Mouse (Mus musculus) lung, adult 18-20 months (tissue): Measurements from ENCODE around the gene Atp6v1g2.

ENCODE experiments used
- DNase-seq, 2 experiments: peaks; one replicate each; pipeline ENCODE4 v3.0.0; 2022; ENCODE audit warnings: mixed read lengths in 2 of 2

The Atp6v1g2 gene

DNA sequence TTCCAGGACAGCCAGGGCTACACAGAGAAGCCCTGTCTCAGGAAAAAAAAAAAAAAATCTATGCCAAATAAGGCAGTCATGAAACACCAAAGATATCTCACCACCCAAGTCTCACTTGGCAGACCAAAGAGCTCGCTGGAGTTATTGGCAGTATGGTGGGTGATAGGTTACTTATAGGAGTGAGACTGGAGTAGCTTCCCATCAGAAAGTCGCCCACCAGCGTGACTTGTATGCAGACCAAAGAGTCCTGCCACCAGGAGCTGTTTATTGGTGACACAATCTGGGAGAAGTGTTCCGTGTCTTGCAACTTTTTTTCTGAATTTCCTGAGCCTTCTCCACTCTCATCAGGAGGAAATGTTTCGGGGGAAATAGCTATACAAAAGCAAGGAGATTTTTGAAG lies 6.2 kb downstream of the Atp6v1g2 start:
- DNase-seq, result no peak

DNA sequence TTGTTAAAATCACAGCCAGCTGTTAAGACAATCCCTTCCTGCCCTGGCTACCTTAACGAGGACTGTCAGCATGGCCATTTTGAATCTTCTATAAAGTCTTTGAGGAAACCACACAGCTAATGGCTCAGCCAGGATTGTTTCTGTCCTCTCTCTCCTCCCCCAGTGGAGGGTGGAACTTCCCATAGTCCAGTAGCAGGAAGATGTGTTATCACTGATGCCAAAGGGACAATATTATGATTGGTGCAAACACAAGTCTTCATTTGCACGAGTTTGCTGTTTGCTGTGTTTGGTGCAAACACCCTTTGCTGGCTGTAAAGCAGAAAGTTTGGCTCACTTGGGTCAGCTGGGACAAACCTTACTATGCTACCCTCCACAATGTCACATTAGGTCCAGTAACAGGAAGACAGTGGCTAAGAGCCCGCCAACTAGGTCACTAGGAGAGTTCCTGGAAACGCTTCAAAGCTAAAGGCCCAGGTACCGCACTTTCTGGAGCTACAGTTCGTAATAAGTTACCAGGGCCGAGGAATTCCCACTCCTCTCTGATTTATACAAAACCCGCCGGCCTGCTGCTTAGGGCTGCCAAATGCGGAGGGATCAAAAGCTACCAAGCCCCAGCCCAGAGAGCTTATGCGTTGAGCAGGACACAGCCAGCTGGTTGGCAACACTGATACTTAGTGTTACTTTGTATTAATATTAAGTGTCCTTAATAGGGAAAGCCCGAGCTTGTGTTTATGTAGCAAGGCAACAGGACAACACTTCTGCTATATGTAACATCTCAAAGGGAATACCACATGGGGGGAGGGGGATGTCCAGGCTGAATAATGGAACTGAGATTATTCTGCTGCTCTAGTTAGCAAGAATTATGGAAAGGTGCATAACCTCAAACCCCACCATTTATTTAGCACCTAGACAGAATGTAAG lies 7.2 kb downstream of the Atp6v1g2 start:
- no peak for DNase-seq

DNA sequence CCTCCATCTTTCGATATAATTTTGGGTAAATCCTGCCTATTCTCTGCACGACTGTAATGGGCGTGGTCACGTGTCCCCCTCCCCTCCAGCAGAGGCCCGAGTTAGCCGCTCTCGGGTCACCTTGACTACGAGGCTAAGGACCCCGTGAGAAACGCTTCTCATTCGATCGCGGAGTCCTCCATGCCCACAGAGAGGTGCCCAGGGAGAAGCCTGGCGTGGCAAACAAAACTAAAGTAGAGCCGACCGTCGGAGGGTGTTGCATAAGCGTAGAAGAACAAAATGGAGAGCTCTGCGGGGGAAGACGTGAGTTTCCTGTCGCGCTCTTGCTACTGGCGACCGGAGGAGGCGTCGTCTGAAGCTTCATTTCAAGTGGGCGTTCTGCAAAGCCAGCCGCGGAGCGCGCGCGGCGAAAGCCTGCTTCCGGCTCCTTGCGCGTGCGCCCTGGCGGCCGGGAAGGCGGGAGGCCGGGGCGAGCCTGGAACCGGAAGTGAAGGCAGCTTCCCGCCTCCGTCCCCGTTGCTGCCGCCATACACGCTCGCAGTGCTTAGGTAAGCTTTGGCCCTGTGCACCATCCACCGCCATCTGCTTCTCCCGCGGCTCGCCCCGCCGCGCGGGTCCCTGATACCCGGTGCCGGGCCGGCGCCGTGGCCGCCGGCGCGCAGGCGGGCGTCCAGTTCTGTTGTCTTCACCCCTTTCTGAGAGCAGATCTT lies 8.0 kb downstream of the Atp6v1g2 start, which contains the start of gene Ddx39b:
Gene Ddx39b, plus strand, starts transcription at position 442 of the 710 bp plus-strand sequence.
- peak; percentile 96 to 97 for DNase-seq

DNA sequence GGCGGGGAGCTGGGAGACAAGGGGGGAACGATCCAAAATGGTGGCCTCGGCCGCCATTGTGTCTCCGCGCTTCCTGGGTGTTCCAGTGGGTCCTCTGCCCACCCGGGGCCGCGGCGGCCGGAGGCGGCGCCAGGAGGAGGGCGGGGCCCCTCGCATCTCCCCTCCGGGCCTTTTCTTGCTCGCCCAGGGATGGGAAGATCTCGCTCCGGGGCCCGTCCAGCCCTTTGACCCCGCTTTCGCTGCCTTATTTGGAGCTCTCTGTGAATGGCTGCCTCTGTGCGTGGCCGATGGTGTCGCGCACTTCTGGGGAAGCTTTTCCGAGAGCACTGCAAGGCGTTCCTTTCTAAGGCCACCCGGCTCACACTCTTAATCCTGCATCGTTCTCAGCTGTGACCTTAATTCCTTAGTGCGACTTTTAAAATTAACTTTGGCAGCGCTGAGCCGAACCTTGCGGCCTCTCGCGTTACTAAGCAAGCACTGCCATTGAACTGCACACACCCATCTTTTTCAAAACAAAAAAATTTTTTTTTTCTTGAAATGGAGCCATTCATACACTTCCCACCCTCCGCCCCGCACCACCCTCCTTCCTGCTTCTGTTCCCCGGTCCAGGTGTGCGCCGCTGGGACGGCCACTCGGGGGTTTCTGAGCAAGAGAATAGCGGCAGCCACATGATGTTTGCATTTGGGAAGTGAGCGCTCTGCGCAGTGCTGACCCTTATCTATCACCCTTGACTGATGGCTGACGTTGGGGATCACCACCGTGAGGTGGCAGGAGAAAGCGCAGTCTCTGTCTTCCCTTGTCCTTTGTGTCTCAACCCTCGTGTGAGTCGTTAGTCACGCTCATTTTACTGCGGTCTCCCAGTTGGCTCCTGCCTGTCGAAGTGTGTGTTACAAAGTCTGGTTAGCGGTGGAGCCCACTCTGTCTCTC lies 8.8 kb downstream of the Atp6v1g2 start:
- peak; percentile 76 to 81 for DNase-seq

DNA sequence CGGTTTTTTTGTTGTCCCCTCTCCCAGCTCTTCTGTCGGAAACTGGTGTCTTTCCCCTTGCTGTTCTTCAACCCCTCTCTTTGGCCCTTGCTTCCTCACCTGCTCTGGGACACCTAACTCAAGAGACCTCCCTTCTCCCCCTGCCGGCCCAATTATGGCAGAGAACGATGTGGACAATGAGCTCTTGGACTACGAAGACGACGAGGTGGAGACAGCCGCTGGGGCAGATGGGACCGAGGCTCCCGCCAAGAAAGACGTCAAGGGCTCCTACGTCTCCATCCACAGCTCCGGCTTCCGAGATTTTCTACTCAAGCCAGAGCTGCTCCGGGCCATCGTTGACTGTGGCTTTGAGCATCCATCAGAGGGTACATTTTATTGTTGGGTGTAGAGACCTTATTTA lies 9.6 kb downstream of the Atp6v1g2 start:
- DNase-seq, result peak in 1 of 2 experiments; percentile 54

DNA sequence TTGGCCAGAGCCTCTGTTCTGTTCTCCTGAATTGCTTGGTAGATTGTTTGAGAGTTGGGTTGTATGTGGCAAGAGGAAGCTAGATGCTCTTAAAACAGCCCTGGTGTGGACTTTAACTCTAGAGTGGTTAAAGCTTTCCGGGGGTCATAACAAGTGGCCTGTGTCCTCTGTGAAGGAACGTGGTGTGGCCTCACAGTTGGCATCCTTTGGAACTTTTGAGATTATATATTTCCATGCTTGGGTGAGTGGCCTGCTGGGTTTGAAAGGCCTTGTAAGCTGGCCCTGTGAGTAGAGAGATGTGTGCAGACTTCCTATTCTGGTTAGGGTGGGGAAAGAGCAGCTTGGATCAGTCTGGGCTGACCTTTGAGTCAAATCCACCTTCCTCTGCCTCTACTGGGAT lies 11.5 kb downstream of the Atp6v1g2 start:
- DNase-seq, result no peak

DNA sequence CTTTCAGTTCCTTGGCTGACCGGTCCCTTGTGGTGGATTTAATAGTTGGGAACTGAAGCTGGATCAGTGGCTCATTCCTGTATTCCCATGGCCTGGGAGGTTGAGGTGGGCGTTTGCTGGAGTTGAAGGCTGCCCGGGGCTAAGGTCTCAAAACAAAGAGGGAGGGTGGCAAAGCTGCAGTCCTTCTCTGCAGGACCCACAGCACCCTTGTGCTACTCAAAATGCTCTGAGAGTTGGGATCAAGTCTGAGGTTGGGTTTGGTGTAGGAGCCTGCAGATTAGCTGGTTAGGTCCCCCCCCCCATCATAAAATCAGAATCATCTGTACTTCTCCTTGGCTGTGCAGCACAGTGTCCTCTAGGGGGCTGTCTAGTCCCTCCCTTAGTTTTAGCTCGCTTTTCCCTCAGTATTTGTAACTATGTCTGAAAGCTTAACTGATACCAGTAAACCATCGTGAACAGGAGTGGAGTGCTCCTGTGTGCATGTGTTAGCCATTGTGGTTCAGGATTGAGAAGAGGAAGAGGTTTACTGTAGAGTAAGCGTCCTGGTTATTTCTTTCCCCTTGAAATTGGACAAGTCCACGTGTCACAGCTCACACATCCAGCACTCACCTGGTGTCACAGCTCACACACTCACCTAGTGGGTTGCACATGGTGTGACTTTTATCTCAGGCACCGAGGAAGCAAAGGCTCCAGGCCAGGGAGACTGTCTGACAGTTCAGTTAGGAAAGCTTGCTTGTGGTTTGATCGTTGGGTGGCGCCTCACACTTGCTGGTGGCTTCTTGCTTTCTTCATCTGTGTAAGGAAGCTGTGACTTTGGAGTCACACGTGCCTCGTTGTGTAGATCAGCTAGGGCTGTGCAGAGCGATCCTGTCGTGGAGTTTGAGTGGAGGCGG lies 12.5 kb downstream of the Atp6v1g2 start:
- peak in 1 of 2 experiments; percentile 15 for DNase-seq

DNA sequence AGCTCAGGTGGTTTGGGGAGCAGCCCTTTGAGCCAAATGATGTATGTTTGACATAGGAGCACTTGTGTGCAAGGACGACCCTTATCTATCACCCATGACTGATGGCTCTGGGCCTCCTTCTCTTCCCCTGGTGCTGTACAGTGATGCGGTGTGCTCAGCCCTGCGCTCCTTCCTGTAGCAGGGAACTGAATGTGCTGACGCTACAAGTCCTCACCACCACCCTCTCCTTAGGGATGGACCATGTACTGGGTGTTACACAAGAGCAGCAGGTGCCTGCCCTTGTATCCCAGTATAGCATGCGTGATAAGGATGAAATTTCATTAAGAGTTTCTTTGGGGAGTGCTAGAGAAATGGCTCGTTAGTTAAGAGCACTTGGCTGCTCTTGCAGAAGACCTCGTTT lies 13.7 kb downstream of the Atp6v1g2 start:
- DNase-seq, result peak; percentile 17 to 46

DNA sequence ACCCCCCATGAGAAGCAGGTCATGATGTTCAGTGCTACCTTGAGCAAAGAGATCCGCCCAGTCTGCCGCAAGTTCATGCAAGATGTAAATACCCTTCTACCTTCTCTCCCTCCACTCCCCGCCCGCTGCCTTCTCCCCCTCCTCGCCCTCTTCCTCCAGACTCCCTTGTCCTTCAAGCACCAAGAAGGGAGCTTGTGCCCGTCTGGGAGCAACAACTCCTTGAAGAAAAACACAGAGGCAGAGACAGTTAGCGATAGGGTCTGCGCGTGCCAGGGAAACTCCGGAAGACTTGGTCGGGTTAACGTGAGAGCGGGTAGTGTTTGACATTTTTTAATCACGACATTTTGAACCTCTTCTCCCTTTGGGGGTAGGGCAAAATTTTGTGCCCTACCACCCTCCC lies 15.5 kb downstream of the Atp6v1g2 start:
- DNase-seq, result peak in 1 of 2 experiments; percentile 8

DNA sequence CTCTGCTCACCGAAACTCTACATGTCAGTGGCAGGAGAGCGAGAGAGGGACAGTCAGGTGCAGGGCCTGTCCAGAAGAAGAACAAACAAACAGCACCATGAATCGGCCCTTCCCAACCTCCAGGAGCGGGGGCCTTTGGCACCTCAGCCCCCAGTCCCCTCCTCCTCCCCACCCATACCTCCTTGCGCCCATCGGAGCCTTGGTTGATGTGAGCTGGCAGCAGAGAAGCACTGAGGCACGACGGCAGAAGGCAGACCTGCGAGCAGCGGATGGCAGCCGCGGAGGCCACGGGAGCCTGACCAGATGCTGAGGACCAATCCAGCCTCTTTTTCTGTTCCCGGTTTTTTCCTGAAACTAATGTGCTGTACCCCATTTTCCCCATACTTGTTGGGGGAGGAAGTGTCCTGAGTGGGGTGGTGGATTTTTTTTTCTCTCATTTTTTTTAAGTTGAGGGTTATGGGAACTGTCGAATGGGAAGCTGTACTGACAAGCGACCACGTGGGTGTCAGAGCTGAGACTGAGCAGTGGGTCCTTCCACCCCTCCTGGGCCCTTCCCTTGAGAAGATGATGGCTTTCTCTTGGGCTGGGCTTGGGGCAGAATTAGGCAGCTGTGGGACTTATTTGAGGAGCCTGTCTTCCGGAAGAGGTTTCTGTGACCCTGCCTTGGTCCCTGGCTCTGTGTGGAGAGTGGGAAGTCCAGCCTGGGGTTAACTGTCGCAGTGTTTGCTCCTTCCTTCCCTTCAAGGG lies 16.2 kb downstream of the Atp6v1g2 start:
- no peak for DNase-seq

DNA sequence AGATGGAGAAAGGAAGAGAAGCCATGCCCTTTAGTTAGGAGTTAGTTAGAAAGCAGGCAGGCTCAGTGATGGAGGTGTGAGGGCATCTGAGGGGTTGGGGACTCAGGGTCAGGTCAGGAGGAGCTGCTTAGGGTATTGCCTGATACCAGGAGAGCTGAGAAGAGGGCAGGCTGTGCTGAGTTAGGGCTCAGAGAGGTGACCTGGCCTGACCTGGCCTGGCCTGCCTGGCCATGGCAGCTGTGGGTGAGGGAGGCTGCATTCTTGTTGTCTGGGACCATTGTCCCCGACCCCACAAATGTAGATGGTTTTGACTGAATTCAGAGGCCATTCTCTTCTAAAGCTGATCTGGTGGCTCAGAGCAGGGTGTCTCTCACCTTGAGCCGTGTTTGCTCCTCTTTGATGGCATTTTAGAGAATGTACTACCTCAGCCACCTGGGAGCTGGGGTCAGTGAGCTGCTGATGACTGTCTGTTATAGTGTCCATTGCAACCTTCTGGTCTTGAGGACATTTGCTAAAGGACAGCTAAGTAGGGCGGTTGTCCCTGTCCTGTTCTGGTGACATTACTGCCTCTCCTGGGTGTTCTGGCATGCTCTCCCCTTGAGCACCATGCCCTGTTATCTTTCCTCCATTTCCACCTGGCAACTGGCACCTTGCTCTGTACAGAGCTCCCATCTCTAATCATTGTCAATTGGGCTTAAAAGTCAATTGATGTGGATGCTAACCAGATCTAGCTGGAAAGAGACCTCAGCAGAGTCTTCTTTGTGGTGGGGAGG lies 17.1 kb downstream of the Atp6v1g2 start:
- no peak for DNase-seq

DNA sequence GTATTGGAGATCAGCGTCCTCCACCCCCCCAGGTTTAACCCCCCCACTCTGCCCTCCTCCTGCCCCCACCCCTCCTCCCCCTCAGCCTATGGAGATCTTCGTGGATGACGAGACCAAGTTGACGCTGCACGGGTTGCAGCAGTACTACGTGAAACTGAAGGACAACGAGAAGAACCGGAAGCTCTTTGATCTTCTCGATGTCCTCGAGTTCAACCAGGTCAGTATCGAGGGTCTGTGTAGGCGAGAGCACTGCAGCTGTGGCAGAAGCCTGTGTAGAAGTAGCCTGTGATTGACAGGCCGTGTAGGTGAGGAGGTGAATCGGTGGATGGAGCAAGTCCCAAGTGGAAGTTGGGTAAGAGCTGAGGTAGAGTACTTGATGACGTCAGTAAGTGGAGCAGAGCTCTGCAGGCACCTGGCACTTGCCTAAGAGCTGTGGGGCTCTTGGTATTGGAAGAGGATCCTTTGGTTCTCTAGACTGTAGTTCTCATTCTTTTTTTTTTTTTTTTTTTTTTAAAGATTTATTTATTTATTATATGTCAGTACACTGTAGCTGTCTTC lies 17.8 kb downstream of the Atp6v1g2 start:
- peak; percentile 80 to 90 for DNase-seq

DNA sequence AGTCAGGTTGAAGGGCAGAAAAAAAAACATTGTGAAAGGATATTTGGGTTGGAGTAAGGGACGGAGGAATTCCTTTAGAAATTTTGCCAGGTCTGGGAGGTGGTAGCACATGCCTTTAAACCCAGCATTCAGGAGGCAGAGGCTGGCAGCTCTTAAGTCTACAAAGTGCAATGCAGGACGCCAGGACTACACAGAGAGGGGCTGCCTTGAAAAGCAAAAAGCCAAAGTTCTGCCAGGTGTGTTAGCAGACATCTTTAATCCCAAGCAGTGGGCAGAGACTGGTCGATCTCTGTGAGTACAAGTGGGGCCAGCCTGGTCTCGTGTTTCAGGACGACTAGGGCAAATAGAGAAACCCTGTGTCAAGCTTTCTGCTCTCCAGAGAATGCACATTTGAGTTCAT lies 18.5 kb downstream of the Atp6v1g2 start:
- no peak for DNase-seq

DNA sequence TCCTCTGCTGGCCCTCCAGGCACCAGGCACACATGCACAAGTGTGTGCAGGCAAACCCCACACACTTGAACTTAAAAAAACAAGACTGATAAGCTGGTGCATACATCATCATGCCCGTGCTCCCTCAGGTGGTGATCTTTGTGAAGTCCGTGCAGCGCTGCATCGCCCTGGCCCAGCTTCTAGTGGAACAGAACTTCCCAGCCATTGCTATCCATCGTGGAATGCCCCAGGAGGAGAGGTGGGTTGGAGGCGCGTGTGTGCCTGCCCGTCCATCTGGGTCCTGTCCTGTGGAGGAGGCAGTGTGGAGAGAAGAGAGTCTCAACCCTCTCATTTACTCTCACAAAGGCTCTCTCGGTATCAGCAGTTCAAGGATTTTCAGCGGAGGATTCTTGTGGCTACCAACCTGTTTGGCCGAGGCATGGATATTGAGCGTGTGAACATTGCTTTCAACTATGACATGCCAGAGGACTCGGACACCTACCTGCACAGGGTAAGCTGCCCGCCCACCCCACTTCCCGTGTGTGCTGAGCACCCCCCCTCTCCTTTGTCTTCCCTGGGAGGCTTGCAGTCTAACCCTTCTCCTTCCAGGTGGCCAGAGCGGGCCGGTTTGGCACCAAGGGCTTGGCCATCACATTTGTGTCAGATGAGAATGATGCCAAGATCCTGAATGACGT lies 19.3 kb downstream of the Atp6v1g2 start:
- DNase-seq, result no peak

DNA sequence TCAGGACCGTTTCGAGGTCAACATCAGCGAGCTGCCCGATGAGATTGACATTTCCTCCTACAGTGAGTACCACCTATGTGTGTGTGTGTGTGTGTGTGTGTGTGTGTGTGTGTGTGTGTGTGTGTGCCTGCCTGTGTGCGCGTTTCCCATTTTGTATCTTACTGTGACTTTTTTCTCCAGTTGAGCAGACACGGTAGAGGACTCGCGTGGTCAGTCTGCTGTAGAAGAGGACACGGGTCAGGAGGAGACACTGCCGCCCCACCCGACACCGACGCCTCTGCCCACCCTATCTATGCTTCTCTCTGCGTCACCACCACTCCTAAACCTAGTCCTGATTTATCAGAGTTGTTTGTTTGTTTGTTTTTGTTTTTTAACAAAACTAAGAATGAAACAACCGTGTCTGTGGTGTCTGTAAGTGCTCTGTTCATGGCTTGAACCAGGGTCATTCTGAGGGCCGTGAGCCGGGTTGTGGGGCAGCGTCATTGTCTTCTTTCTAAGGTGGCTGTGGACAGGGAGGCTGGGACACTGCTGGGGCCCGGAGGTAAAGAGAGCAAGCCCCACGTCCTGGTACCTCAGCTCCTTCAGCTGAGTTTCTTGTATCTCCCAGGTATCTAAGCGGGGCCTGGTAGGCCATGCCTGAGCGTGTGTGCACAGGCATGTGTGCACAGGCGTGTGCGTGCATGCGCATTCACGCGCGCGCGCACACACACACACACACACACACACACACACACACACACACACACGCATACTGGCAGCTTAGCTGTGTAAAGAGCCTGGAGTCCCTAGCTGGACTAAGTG lies 20.0 kb downstream of the Atp6v1g2 start:
- no peak for DNase-seq

DNA sequence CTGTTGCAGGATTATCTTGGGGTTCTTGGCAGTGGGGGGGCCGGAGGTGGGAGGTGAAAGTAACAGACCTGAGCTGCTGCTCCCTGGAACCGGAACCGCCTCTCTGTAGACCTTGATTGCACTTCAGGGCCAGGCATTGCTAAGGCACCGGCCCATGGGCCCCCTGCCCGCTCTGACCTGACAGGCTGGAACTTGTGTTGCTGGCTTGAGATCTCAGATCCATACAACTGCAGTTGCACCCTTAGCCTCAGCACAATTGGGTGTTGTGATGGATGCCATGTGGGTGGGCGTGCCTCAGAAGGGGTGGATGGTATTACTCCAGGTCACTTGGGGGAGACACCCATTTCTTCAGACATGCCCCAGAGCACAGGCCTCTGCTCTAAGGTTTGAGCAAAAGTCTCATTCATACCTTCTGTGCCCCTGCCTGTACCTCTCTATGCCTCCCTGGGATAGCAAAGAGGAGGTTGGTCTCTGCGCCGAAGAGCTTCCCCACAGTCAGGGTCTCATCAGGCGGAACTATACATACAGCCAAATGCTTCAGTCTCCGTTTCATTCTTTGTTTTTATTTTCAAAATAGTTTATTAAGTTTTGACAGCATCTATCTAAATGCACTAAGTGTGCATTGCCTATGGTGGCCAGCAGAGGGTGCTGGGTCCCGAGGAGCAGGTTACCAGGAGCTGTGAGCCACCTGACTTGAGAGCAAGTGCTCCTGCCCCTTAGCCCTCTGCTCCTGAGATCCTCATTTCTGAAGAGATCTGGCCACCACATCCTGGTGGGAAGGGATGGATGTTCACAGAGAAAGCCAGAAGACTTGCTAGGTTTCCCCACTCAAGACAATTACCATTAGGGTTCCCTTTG lies 21.0 kb downstream of the Atp6v1g2 start:
- DNase-seq, result peak; percentile 69 to 72

DNA sequence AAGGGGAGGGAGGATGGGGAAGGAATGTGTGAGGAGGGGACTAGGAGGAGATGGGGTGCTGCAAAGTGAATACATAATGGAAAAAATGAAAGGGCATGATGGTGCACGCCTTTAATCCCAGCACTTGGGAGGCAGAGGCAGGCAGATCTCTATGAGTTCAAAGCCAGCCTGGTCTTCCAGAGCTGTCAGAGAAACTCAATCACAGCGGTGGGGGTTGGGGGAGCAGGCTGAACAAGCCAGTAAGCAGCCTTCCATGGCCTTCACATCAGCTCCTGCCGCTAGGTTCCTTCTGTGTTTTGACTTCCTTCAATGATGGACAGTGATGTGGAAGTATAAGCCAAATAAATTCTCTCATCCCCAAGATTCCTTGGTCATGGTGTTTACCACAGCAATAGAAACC lies 21.8 kb downstream of the Atp6v1g2 start:
- DNase-seq, result no peak
